Mouse (Mus musculus) olfactory bulb, adult 2 months (tissue): Measurements from ENCODE around the gene Mbd4. TPM values are rescaled to one million over a fixed set of nuclear protein-coding genes. Genes with fewer than 3 reads are reported as not detected.

Experiments used
- H3K27ac ChIP-seq: fragments of 200-500 bp; 2 replicates; pipeline ENCODE4 v1.5.1; 2012; ENCODE audit warnings: low read depth, low read length; ENCODE audit not compliant: insufficient read depth
- H3K4me1 ChIP-seq: fragments of 200-500 bp; 2 replicates; pipeline ENCODE4 v1.6.1; 2012; ENCODE audit warnings: low read length; ENCODE audit not compliant: control insufficient read depth, insufficient read depth
- H3K4me3 ChIP-seq: fragments of 200-500 bp; 2 replicates; pipeline ENCODE4 v1.5.1; 2012; ENCODE audit warnings: mild to moderate bottlenecking, low read depth, low read length, moderate library complexity; ENCODE audit not compliant: insufficient read depth
- CTCF ChIP-seq: fragments of 200-500 bp; IDR thresholded peaks from 2 replicates; pipeline ENCODE4 v1.5.1; 2012; ENCODE audit warnings: low read depth, mild to moderate bottlenecking, low read length, moderate library complexity; ENCODE audit not compliant: insufficient read depth
- POLR2A ChIP-seq: fragments of 200-500 bp; IDR thresholded peaks from 2 replicates; pipeline ENCODE4 v1.6.1; 2012; ENCODE audit warnings: mild to moderate bottlenecking, low read depth, low read length, moderate library complexity; ENCODE audit not compliant: insufficient read depth
- WGBS: fragments of 180-500 bp; shearing (Covaris S2); methylation state at CpG from one replicate; pipeline ENCODE4 v1.1.7; 2018; 5-methylcytosine and 5-hydroxymethylcytosine counted together
- polyA plus RNA-seq: library from polyadenylated mRNA; stranded (reverse); fragments of >200 nt; gene quantifications from 2 replicates; pipeline ENCODE4 v1.2.4, GENCODE M21; 2012; ENCODE audit warnings: low replicate concordance; ENCODE audit not compliant: missing spikeins, insufficient read depth, insufficient read length

Mbd4 gene
- polyA plus RNA-seq, 1 experiment, result not detected

DNA sequence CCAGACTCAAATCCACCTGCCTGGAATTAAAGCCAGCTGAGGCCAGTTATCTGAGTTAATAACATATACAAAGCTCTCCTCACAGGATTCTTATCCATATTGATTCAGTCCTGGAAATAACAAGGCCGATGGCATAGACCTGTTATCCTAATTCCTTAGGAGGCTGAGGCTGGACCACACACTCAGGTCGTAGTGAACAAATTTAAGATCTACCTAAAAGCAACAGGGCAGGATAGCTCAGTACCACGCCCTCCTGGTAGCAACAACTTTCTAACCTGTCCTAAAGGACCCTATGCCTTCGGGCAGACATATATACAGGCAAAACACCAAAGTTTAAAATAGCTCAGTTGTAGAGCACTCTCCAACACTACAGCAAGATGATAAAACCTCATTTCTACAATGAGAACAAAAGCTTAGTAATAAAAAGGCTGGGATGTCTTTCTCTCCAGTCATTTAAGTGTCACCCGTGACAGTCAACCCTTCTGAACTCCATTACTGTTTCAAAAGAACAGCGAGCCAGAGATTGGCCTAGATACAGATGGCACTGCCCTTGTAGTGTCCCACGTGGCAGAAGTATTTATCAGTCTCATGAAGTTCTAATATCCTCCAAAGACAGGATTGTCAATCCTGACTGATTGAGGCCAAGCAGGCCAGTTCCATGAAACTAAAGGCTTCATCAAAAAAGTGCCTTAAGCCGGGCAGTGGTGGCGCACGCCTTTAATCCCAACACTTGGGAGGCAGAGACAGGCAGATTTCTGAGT is 48.6 kb downstream of the Mbd4 start:
- TF ChIP-seq CTCF, result no peak
- no peak for TF ChIP-seq POLR2A

DNA sequence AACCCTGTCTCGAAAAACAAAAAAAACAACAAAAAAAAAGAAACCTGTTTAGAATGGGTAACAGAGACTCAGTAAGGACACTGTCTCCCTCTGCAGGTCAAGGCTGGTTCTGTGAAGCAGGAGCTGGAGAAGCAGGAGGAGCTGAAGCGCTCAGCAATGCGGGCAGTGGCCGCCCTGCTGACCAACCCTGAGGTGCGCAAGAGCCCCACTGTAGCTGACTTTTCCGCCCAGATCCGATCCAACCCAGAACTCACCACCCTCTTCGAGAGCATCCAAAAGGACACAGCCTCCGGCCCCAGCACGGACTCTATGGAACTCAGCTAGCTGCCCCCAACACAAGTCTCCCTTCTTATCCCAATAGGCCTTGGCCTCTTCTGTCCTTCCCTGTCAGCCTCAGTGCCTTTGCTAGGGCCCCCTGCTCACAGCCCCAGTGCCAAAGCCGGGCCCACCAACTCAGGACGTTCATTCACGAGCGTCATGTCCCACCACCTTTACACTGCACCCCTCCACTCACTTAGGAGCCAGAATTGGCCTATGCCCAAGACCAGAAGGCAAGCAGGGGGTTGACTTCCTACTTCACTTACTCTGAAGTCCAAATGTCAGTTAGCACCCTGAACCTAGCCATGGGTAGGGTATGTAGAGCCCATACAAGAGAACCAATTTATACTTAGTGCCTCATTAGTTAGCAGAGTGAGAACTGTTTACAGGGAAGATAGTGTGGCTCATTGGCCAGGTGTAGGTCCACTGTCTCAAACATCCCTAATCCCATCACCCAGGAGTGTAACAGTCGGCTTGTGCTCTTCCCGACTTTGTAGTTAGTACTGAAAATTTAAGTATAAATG is 49.4 kb downstream of the Mbd4 start:
- H3K4me3 ChIP-seq, result no peak overlapping the region
- peaks cover 14% of the 10 kb centered on the region for H3K4me1 ChIP-seq
- no peak overlapping the region for H3K27ac ChIP-seq
- WGBS, result 39% methylated on average over 16 of the region's 16 CpGs
- TF ChIP-seq CTCF (peak; percentile 22; the same call in 1 of the 2 replicates), POLR2A (no peak)

More for the DNA sequence above, 48.6 kb downstream of the Mbd4 start:
- no peak overlapping the region for H3K27ac ChIP-seq
- no peak overlapping the region for H3K4me3 ChIP-seq
- 65% methylated on average over 10 of the region's 10 CpGs for WGBS
- peaks cover 14% of the 10 kb centered on the region for H3K4me1 ChIP-seq

DNA sequence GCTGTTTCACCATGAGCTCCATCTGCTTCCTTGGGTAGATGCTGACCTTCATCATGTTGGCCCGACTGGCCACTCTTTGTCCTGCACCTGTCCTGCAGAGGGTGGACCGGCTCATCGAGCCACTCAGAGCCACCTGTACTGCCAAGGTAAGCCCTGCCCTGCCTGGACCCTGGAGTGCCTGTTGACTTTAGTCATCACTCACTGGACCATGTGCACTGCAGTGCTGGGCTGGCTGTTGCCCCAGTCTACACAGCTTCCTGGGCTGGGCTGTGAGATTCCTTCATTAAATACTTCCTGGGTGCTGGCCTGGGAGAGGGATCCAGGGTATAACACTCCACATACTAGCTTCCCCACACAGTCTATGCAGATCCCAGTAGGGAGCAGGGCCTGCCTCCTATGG is 51.4 kb downstream of the Mbd4 start:
- H3K4me3 ChIP-seq, result no peak overlapping the region
- no peak overlapping the region for H3K27ac ChIP-seq
- 94% methylated on average over 3 of the region's 3 CpGs for WGBS
- TF ChIP-seq POLR2A, result no peak
- TF ChIP-seq CTCF, result no peak
- peaks cover 6% of the 10 kb centered on the region for H3K4me1 ChIP-seq

DNA sequence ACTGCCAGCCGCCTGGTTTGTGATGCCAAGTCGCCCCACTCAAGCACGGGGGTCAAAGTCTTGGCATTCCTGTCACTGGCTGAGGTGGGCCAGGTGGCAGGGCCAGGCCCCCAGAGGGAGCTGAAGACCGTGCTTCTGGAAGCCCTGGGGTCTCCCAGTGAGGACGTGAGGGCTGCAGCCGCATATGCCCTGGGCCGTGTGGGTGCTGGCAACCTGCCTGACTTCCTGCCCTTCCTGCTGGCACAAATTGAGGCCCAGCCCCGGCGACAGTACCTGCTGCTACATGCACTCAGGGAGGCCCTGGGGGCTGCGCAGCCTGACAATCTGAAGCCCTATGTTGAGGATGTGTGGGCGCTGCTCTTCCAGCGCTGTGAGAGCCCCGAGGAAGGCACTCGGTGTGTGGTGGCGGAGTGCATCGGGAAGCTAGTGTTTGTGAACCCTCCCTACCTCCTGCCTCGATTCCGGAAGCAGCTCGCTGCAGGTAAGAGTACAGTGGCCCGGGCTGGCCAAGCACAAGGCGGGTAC is 60.4 kb downstream of the Mbd4 start:
- H3K4me3 ChIP-seq, result no peak overlapping the region
- TF ChIP-seq POLR2A (no peak), CTCF (no peak)
- WGBS, result 59% methylated on average over 21 of the region's 21 CpGs
- H3K4me1 ChIP-seq, result peaks cover 16% of the 10 kb centered on the region
- no peak overlapping the region for H3K27ac ChIP-seq

DNA sequence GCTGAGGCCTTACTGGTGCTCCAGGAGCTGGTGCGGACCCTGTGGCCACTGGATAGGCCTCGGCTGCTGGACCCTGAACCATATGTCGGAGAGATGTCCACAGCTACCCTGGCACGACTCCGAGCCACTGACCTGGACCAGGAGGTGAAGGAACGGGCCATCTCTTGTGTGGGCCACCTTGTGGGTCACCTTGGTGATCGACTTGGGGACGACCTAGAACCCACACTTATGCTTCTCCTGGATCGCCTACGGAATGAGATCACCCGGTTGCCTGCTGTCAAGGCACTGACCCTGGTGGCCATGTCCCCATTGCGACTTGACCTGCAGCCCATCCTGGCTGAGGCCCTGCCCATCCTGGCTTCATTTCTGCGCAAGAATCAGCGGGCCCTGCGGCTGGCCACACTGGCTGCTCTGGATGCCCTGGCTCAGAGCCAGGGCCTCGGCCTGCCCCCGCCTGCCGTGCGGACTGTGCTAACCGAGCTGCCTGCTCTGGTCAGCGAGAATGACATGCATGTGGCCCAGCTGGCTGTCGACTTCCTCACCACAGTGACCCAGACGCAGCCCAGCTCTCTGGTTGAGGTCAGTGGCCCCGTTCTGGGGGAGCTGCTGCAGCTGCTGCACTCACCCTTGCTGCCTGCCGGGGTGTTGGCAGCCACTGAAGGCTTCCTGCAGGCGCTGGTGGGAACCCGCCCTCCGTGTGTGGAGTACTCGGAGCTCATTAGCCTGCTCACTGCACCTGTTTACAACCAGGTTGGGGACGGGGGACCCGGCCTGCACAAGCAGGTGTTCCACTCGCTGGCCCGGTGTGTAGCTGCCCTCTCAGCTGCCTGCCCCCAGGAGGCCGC is 61.1 kb downstream of the Mbd4 start:
- WGBS, result 66% methylated on average over 34 of the region's 34 CpGs
- TF ChIP-seq POLR2A, result no peak
- no peak for TF ChIP-seq CTCF
- Histone ChIP-seq H3K4me1 (peaks cover 16% of the 10 kb centered on the region), H3K4me3 (no peak overlapping the region), H3K27ac (no peak overlapping the region)

DNA sequence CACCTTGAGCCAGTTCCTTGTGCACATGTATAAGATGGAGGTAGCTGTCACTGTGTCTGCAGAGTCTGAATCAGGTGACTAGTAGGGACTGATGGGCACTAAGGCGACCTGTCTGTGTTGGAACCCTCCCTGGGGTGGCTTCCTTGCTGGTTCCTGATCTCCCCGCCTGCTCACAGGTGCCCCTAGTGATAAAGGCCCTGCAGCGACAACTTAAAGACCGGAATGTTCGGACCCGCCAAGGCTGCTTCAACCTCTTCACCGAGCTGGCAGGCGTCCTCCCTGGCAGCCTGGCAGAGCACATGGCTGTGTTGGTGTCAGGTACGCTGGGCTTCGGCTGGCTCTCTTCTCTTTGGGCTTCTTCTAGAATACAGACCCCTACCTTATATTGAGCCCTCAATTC is 62.2 kb downstream of the Mbd4 start:
- Histone ChIP-seq H3K27ac (no peak overlapping the region), H3K4me3 (no peak overlapping the region), H3K4me1 (peaks cover 16% of the 10 kb centered on the region)
- WGBS, result 90% methylated on average over 10 of the region's 10 CpGs
- no peak for TF ChIP-seq POLR2A
- TF ChIP-seq CTCF, result no peak

Other genes starting within 250 kb of the Mbd4 start
- not detected in 2 replicates for gene Raf1, start 176.7 kb downstream of the Mbd4 start, polyA plus RNA-seq
- not detected in 2 replicates for gene Tmem40, start 91.0 kb downstream of the Mbd4 start, polyA plus RNA-seq
- gene Cand2, start 78.8 kb downstream of the Mbd4 start, polyA plus RNA-seq, result not detected in 2 replicates
- gene Rpl32, start 44.6 kb downstream of the Mbd4 start, polyA plus RNA-seq, result 886 TPM in 1 of 2 replicates, not detected in the other
- not detected in 2 replicates for gene Efcab12, start 15.0 kb downstream of the Mbd4 start, polyA plus RNA-seq
- gene Ift122, start 99 bp upstream of the Mbd4 start, polyA plus RNA-seq, result not detected in 2 replicates
- gene Rho, start 78.4 kb upstream of the Mbd4 start, polyA plus RNA-seq, result not detected in 2 replicates
- not detected in 2 replicates for gene H1foo, start 91.6 kb upstream of the Mbd4 start, polyA plus RNA-seq
- gene Plxnd1, start 141.6 kb upstream of the Mbd4 start, polyA plus RNA-seq, result not detected in 2 replicates